Mouse (Mus musculus) urinary bladder, postnatal 4 days (tissue): ENCODE results near the gene Prkca.

ENCODE experiments used
- DNase-seq, 2 experiments: peaks; one replicate each; pipeline ENCODE4 v3.0.0; 2021 to 2022; ENCODE audit warnings: low spot score in 2 of 2

Gene Prkca

DNA sequence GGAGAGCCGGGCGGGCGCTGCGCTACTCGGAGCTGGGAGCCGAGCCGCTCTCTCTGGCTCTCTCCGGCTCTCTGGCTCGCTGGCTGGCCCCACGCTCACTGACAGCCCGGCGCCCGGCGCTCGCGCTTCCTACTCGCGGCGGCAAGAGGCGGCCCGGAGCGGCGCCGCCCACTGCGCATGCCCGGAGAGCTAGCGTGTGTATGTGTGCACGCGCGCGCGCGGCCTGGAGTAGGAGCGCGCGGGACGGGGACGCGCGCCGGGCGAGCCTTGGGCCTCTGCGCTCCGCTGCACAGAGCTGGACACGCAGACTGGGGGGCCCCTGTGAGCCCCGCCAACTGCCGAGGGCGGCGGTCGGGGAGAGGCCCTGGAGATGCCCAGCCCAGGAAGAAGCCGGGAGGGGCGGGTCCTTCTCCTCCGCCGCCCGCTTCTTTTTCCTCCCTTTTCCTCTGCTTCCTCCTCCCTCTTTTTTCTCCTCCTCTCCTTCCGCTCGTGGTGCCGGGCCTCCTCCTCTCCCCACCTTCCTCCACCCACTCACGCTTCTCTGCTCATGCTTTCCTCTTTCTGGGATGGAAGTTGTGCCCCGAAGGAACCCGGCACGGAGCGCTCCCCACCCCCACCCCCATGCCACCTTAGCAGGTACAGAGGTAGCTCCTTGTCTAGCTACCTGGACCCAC is at the start of gene Prkca:
TSS of gene Prkca (minus strand) at position 140 of the 674 bp plus-strand sequence.
- DNase-seq, result peak; percentile 91 to 92

DNA sequence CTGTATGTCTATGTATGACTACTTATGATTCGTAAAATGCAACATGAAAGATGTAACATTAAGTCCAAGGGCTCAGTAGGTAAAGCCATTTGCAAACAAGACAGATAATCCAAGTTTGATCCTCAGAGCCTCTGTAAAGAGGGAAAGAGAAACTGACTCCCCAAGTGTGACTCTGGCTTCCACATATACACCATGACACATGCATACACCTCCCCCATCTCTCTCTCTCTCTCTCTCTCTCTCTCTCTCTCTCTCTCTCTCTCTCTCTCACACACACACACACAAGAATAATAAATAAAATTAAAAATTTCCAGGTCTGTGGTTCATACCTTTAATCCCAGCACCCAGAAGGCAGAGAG is 41.9 kb upstream of the Prkca start:
- no peak for DNase-seq

DNA sequence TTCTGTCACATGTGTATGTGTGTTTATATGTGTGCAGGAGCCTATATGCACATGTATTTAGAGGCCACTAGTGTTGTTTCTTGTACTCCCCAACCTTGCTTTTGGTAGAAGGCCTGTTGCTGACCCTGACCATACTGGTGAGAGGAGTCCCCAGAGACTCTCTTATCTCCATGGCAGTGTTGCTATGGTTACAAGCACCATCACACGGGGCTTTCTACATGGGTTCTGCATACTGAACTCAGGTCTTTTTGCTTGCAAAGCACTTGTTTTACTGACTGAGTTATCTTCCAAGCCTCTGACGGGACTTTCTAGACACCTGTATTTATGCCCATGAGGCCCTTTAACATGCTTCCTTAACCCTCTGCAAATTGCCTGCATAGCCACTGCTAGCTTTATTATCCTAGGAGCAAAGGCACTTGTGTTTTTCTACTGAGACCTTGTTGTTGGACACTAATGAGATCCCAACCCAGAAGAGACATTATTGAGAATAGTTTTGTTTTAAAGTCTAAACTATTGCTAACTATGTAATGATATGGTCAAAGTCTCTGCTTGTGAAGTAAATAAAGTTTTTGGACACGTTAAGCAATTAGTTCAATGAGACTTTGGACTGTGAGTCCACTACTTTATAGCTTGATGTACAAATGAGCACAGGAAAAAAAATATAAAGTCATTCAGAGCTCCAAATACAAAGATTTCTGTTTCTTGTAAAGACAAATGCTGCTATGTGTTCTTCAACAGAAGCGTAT is 41.4 kb upstream of the Prkca start:
- DNase-seq, result no peak

- DNase-seq, result no peak
Observed at GRCm38 (mm10) chr11:108382664-108383063, 38.9 kb upstream of the Prkca start.

DNA sequence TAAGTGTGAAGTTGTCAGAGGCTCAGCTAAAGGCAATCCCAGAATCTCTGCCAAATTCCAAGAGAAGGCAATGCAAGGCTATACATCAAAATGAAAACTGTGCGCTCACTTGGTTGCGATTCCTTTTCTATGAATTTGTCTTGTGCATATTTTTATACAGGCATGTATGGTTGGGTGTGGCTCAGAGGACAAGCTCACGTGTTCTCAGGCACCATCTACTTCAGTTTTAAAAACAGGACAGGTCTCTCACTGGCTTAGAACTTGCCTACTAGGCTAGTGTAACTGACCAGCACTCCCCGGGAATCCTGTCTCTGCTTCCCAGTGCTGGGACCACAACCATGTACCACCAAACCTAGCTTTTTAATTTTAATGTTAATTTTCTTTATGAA is 34.6 kb upstream of the Prkca start:
- no peak for DNase-seq

DNA sequence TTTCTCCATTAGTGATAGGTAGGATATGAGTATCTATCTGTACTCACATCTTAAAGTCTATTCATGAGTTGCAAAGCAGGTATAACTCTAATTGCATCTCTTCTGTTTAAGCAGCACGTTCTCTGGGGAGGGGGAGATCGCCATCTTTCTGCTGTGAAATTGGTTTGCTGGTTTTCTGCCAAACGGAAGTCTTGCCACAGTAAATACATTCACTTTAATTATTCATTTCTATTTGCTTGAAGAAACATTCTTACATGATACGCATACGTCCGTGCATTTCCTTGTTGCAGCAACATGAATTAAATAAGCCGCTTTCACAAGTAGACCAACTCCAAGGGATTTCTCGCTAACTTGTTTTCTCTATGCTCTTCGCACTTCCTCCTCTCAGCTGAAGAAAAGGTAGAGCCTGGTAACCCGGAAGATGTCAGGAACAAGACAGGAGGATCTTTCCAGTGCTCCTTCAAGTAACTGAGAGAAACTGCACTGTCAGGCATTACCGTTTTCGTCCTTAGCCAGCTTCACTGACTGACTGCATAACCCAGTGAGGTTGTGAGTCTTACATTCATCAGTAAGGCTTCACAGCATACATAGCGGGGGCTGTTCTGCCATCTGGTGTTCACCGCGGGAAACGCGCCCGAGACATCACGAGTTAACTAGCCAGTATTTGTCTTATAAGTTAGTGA is 34.1 kb upstream of the Prkca start:
- DNase-seq, result peak; percentile 55 to 74

DNA sequence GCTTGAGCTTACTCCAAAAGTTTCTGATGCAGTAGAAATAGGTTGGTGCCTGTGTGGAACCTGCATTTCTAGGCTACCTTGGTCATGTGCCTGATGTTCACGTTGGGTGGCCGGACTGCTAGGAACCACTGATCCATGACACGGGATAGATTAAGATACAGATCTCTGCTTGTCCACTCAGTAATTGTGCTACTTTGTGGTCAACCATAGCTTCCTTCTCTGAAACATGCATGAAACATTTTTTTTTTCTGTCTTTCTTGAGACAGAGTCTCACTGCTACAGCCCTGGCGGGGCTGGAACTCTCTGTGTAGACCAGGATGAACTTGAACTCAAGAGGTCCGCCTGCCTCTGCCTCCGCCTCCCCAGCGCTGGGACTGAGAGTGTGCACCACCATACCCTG is 33.1 kb upstream of the Prkca start:
- DNase-seq, result no peak

GRCm38 (mm10) chr11:108367046-108367445 is 23.3 kb upstream of the Prkca start:
- no peak for DNase-seq

DNA sequence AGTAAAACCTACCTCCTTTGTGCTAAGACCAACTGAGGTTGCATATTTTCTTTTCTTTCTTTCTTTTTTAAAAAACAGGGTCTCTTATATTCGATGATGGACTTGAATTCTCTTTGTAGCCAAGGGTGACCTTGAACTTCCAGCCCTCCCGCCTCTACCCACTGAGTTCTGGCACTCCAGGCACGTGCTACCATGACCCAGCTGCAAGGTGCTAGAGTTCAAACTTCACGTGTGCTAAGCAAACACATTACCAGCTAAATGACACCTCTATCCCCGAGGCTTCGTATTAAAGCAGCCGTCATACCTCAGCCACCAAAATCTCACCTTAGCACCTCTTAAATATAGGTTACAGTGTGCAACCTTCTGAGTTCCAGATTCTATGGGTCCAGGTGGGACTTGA is 21.9 kb upstream of the Prkca start:
- DNase-seq, result no peak

- DNase-seq, result peak in 1 of 2 experiments; percentile 23
Observed at GRCm38 (mm10) chr11:108364945-108365589, 21.3 kb upstream of the Prkca start.

DNA sequence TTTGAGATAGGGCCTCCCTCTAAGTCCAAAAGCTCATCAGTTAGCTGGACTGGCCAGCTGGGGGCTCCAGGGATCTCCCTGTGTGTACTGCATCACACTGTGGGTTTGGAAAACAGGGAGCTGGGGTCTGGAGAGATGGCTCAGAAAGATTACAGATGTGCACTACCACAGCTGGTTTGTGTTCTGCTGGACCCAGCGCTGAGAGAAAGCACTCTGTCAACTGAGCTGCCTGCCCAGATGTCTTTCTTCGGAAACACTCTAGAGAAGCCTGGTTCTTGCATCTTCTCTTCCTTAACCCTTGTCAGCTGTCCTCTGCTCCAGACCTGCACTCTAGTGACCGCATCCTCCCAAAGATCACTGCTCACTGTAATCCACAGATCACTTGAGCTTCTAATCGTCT is 20.3 kb upstream of the Prkca start:
- no peak for DNase-seq

- DNase-seq, result no peak
Observed at GRCm38 (mm10) chr11:108362965-108363364, 19.2 kb upstream of the Prkca start.

DNA sequence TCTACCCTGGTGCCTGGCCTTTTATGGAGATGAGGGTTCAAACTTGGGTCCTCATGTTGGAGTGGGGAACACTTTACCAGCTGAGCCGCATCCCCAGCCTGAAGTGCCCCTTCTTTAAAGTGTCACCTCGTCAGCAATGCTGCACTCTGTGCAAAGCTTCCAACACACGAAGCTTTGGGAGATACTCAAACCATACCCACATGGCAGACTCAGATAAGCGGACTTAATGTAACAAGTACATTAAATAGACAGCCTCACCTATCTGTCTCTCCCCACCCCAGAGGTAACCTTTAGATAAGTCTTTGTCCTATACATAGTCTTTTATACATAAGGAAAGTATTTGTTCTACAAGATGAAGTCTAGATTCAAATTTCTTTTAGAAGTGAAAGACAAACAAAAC is 17.3 kb upstream of the Prkca start:
- DNase-seq, result no peak

- no peak for DNase-seq
Observed at GRCm38 (mm10) chr11:108358911-108359310, 15.2 kb upstream of the Prkca start.

GRCm38 (mm10) chr11:108356020-108356419 is 12.3 kb upstream of the Prkca start:
- DNase-seq, result no peak

- DNase-seq, result no peak
Observed at GRCm38 (mm10) chr11:108352842-108353388, 9.2 kb upstream of the Prkca start.

GRCm38 (mm10) chr11:108350799-108351198 is 7.1 kb upstream of the Prkca start:
- no peak for DNase-seq

DNA sequence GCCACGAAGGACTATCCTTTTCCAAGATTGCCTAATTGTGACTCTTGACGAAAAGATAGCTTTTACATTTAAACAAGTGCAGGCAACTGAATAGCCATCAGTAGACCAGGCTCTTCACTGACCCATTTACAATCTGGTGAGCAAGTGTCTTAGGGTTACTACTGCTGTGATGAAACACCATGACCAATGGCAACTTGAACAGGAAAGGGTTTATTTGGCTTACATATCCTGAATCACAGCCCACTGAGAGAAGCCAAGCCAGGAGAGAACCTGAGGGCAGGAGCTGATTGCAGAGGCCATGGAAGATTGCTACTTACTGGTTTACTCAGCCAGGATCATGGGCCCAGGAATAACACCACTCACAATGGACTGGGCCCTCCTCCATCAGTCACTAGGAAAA is 1.6 kb upstream of the Prkca start:
- no peak for DNase-seq

- no peak for DNase-seq
Observed at GRCm38 (mm10) chr11:108344759-108345158, 1.0 kb upstream of the Prkca start.

DNA sequence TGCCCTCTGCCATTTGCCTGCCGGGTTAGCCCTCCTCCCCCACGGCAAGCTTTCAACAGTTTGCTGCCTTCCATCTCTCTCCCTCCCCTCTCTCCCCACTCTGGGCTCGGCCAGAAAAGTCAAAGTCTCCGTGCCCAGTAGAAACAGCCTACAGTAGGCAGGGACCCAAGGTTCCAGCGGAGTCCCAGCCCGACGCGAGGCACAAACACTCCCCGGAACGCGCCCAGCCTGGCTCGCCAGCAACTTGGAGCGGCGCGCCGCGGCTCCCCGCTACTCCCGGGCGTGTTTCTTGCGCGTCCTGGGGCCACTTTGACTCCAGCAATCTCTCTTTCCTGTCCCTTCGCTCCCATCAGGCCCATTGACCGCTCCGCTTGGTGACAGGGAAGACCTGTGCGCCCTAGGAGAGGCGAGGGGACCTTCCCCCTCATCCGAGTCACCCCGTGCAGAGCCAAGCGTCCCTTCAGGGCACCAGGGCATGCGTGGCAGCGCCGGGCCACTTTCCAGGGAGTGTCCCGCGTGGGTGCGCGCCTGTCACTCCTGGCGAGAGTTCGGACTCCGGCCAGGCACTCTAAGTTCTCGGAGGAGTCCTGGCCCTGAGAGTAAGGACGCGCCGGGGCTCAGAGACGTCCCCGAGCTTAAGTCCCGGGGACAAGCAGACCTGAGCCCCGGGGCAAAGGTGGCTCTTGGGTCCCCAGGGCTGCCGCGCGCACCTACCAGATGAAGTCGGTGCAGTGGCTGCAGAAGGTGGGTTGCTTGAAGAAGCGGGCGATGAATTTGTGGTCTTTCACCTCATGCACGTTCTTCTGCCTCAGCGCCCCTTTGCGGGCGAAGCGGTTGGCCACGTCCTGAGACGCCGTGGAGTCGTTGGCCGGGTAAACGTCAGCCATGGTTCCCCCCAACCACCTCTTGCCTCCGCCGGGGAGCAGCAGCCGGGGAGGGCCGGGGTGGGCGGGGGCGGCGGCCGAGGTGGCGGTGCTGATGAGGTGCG is 653 bp downstream of the Prkca start, which contains the start of gene Apoh:
TSS of gene Apoh (plus strand) at position 574 of the 988 bp plus-strand sequence.
- DNase-seq, result peak; percentile 30 to 63

- DNase-seq, result no peak
Observed at GRCm38 (mm10) chr11:108341783-108342182, 1.9 kb downstream of the Prkca start.
